ENCODE assay signal across 15 mouse cellular contexts in genomic region chr4:141949436-141949835, GRCm38 (mm10).
DNase-seq lines count a peak whose midpoint lies in the region; ATAC-seq and TF ChIP-seq lines count a peak whose summit lies in the region.
"Had no signal": no experiment of that assay in that cellular context is flagged by ENCODE, and none has a peak within 500 bp of the region (broad histone marks: within the 10 kb centered on the region; RNA-seq: fewer than 3 reads in every experiment).

No protein-coding gene starts in this region.

- peak; percentile 41; the same call in 1 of the 2 replicates for ATAC-seq in embryonic facial prominence, embryonic 14.5 days (ENCODE audit: low read depth)
- peak; percentile 32; the same call in 1 of the 2 replicates for ATAC-seq in intestine, embryonic 15.5 days

- H3K9me3 ChIP-seq in embryonic facial prominence, embryonic 14.5 days (ENCODE audit: control insufficient read depth, low read length), result no peaks in the 10 kb centered on the region
- H3K9me3 ChIP-seq in intestine, embryonic 15.5 days, result no peaks in the 10 kb centered on the region

- H3K27ac ChIP-seq in left cerebral cortex, adult 2 months, result peak overlapping the region; percentile 50; the same call in 1 of the 2 replicates
- no peak overlapping the region for H3K27ac ChIP-seq in embryonic facial prominence, embryonic 14.5 days (replicated peaks; ENCODE audit: low read depth, low read length)
- H3K27ac ChIP-seq in intestine, embryonic 15.5 days, result no peak overlapping the region
- H3K27ac ChIP-seq: hindbrain, embryonic 14.5 days; neural tube, embryonic 13.5 days had no signal

- peak; percentile 22 for DNase-seq in heart, postnatal 4 days
- DNase-seq in heart, adult 9 months (ENCODE audit: low spot score in 2 of 2), result no peak
- no peak for DNase-seq in left cerebral cortex, adult 2 months (ENCODE audit: extremely low spot score in 1 of 2, low spot score in 2 of 2)
- no peak for DNase-seq in left cerebral cortex, postnatal 36 days (ENCODE audit: low spot score in 2 of 2)
- peak; percentile 54 for DNase-seq in embryonic facial prominence, embryonic 14.5 days (ENCODE audit: low spot score)
- no peak for DNase-seq in embryo, embryonic 11 days
- no peak for DNase-seq in gastrocnemius, adult 18-20 months (ENCODE audit: low spot score)
- DNase-seq: adrenal gland, postnatal 25 days; cerebellum, postnatal 36 days; heart, adult 18-20 months; retina, postnatal 1 day had no signal

- 54% methylated on average over 13 of the region's 13 CpGs for WGBS in embryonic facial prominence, embryonic 14.5 days
- WGBS in intestine, embryonic 15.5 days, result 36% methylated on average over 13 of the region's 13 CpGs

- H3K4me3 ChIP-seq in left cerebral cortex, adult 2 months, result no peak overlapping the region
- no peak overlapping the region for H3K4me3 ChIP-seq in embryonic facial prominence, embryonic 14.5 days (ENCODE audit: low read depth, low read length)
- H3K4me3 ChIP-seq in intestine, embryonic 15.5 days (replicated peaks), result no peak overlapping the region
- H3K4me3 ChIP-seq: neural tube, embryonic 13.5 days had no signal

- H3K27me3 ChIP-seq in embryonic facial prominence, embryonic 14.5 days (replicated peaks; ENCODE audit: control insufficient read depth, insufficient read depth, low read length), result no peaks in the 10 kb centered on the region
- H3K27me3 ChIP-seq in intestine, embryonic 15.5 days (replicated peaks), result no peaks in the 10 kb centered on the region
- H3K27me3 ChIP-seq: neural tube, embryonic 13.5 days had no signal

- intact Hi-C loops in left cerebral cortex, adult 2 months (cut with DNase I), result no loop called here
- intact Hi-C loops in left cerebral cortex, postnatal 36 days (cut with DNase I), result no loop called here

- no peak for TF ChIP-seq CTCF in left cerebral cortex, adult 2 months (IDR thresholded peaks at IDR 0.05)

- H3K4me1 ChIP-seq in embryonic facial prominence, embryonic 14.5 days (ENCODE audit: control insufficient read depth, insufficient read depth, low read length), result 0 out of 2 replicates have a peak, but pooled peaks cover under 1% of the 10 kb centered on the region
- no peaks in the 10 kb centered on the region for H3K4me1 ChIP-seq in intestine, embryonic 15.5 days (replicated peaks)
- H3K4me1 ChIP-seq: neural tube, embryonic 13.5 days had no signal

- no peak overlapping the region for H3K9ac ChIP-seq in embryonic facial prominence, embryonic 14.5 days (ENCODE audit: low read depth, low read length)
- H3K9ac ChIP-seq in intestine, embryonic 15.5 days, result no peak overlapping the region
- H3K9ac ChIP-seq: hindbrain, embryonic 14.5 days; neural tube, embryonic 13.5 days had no signal

- no peak overlapping the region; the same call in 1 of the 2 replicates for H3K4me2 ChIP-seq in embryonic facial prominence, embryonic 14.5 days (ENCODE audit: low read depth, low read length)
- no peak overlapping the region for H3K4me2 ChIP-seq in intestine, embryonic 15.5 days (replicated peaks)
- H3K4me2 ChIP-seq: hindbrain, embryonic 14.5 days; liver, embryonic 11.5 days; neural tube, embryonic 13.5 days had no signal

- no peaks in the 10 kb centered on the region for H3K36me3 ChIP-seq in embryonic facial prominence, embryonic 14.5 days (ENCODE audit: control insufficient read depth, insufficient read depth, low read length)
- no peaks in the 10 kb centered on the region for H3K36me3 ChIP-seq in intestine, embryonic 15.5 days
- H3K36me3 ChIP-seq: neural tube, embryonic 13.5 days had no signal

Comparison
In these comparisons a context has a peak if more than half of its experiments do, and no peak if none do; other contexts are left out.
1. DNase-seq: peak in heart, postnatal 4 days (single experiment) and embryonic facial prominence, embryonic 14.5 days (single experiment); none in heart, adult 9 months (0 of 2), left cerebral cortex, adult 2 months (0 of 2), left cerebral cortex, postnatal 36 days (0 of 2), embryo, embryonic 11 days (single experiment) and gastrocnemius, adult 18-20 months (single experiment).